Mouse (Mus musculus): ENCODE results near the gene Galr3.

DNA sequence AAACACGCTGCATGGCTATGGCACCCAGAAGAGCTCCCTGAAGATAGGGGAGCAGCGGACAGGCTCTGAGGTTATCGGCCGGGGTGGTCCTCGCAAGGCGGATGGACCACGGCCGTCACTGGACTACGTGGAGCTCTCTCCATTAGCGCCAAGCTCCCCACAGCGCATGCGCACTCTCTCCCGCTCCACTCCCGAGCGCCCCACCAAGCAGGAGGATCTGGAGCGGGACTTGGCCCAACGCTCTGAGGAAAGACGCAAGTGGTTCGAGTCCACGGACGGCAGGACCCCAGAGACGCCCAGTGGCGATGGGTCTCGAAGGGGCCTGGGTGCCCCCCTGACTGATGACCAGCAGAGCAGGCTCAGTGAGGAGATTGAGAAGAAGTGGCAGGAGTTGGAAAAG, 48.8 kb upstream of the Galr3 start:
- TF ChIP-seq POLR2A (IDR thresholded peaks at IDR 0.05; ENCODE audit: insufficient read depth, low read length) (no peak), CTCF (IDR thresholded peaks at IDR 0.05; ENCODE audit: low read depth, low read length) (no peak)

Data from ES-Bruce4 (cell line).